Mouse (Mus musculus) T-helper 2 cell (primary cell): Measurements from ENCODE around the gene Lins1.

Experiments used
- in situ Hi-C: fragments of 300-600 bp; cut with MboI, MseI; formaldehyde crosslinking; loops from one replicate; pipeline ENCODE4 v1.15.1; 2025; ENCODE audit warnings: high pct_unique_total_duplicates

Lins1 gene

DNA sequence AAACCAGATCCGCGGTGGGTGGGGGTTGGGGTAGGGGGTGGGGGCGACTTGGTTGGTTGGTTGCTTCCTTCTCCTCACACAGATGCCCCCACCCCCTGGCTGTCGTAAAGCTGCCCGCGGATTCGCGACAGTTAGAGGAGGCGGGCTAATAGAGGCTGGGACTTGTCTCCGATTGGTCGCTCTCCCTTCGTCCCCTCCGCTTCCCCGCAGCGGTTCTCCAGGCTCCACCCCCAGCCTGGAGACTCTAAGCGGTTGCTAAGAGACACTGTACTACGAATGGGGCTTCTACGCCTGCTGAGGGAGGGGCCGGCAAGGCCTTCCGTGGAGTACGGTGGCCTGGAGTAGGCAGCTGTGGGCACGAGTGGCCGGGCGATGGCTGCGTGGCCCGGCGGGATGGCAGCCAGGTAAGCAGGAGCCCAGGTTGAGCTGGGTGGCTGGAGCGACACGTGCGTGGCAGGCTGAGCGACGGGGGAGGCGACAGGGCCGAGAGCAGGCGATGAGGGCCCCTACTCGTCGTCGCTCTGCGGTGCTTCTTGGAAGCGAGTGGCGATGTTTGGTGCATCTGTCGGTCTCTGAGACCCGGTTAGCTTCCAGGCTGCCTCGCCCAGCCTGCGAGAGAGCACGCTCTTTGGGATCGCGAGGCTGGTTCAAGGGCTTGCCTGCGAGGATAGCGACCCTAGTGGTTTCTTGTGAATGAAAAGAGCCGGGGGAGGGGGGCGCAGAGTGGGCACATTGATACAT lies at the start of gene Lins1:
Gene Lins1, plus strand, starts transcription at position 270 of the 741 bp plus-strand sequence.
- in situ Hi-C loops, result loop anchor here (10.0 kb wide), 2 partner anchors 665 to 1575 kb away; partner anchors contain the start of gene Pgpep1l

GRCm38 (mm10) chr7:66645736-66646135 lies 44.0 kb upstream of the Lins1 start:
- in situ Hi-C loops, result no loop called here

GRCm38 (mm10) chr7:66649181-66649580 lies 40.5 kb upstream of the Lins1 start:
- in situ Hi-C loops, result no loop called here

GRCm38 (mm10) chr7:66650883-66651282 lies 38.8 kb upstream of the Lins1 start:
- in situ Hi-C loops, result loop anchor here (10.0 kb wide), 1 partner anchor 546 kb away; the partner anchor contains the start of gene Chsy1

DNA sequence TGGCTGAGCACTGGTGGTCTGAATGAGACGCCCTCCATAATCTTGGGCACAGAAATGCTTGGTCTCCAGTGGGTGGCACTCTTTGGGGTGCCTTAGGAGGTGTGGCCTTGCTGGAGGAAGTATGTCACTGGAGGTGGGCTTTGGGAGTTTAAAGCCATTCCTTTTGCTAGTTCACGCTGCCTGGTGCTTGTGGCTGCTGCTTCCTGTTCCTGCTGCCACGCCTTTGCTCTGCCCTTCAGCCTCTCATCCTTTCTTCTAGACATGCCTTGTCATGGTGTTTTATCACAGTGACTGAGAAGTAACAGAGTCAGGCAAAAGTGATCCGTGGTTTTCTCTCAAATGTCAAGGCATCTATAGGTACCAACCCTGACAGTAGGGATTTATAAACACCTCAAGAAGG lies 37.5 kb upstream of the Lins1 start:
- in situ Hi-C loops, result loop anchor here (10.0 kb wide), 1 partner anchor 547 kb away; the partner anchor contains the start of gene Chsy1

DNA sequence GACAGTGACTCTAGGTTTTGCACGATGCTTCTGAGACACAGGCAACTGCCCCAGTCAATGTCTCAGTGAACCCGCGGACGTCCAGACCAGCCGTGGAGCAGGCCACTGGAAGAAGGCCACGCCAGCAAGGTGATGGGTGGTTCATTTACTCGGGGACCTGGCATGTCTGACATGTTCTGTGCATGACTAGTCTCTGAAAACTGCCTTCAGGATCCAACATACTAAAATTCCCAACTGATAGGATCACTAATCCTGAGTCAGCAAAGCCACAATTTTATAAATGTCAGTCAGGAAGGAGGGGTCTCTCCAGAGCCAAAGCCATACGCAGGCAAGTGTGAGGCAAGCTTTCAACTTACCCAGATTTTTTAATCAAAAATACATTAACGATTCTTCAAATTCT lies 36.1 kb upstream of the Lins1 start:
- in situ Hi-C loops, result loop anchor here (10.0 kb wide), 1 partner anchor 549 kb away; the partner anchor contains the start of gene Chsy1

- in situ Hi-C loops, result loop anchor here (5.0 to 10.0 kb wide), 2 partner anchors 208 to 551 kb away; partner anchors contain the start of gene Chsy1
Measured at GRCm38 (mm10) chr7:66655471-66655870, 34.2 kb upstream of the Lins1 start.

DNA sequence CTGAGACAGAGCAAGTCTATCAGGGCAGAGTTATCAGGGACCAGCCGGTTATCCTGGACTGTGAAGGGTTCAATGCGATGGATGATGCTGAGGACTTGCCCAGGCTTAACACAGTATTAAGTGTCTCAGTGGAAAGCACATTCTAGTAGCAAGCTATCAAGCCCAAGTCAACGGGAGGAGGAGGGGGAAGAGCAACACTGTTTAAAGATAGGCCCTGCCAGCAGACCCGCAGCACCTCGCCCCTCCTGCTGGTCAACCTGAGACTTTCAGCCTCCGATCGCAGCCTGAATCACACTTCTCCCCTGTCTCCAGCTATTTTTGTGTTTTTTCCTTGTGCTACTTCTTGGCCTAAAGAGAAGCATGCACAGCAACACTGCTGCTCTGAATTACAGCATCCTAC lies 29.4 kb upstream of the Lins1 start:
- in situ Hi-C loops, result no loop called here

GRCm38 (mm10) chr7:66660972-66661371 lies 28.7 kb upstream of the Lins1 start:
- in situ Hi-C loops, result no loop called here

- in situ Hi-C loops, result no loop called here
Measured at GRCm38 (mm10) chr7:66661572-66661971, 28.1 kb upstream of the Lins1 start.

GRCm38 (mm10) chr7:66663548-66663947 lies 26.1 kb upstream of the Lins1 start:
- in situ Hi-C loops, result no loop called here

GRCm38 (mm10) chr7:66667064-66667463 lies 22.6 kb upstream of the Lins1 start:
- in situ Hi-C loops, result no loop called here

DNA sequence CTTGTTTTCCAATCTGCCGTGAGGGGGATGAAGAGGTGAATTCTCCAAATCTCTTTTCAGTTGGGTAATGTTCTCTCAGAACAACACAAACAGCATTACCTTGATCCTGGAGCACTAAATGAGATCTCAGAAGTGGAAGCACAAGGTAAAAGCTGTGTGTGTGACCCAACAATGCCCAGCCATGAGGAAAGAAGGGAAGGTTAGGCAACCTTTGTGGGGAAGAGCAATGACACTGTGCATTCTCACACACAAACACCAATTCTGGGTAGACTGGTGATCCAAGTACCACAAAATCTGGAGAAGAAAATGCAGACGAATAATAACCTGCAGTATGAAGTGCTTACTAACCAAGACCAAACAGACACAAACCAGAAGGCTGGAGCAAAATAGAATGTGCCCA lies 13.9 kb upstream of the Lins1 start:
- in situ Hi-C loops, result no loop called here

- in situ Hi-C loops, result loop anchor here (10.0 kb wide), 2 partner anchors 673 to 1583 kb away; partner anchors contain the start of gene Pgpep1l
Measured at GRCm38 (mm10) chr7:66682119-66682863, 7.4 kb upstream of the Lins1 start.

DNA sequence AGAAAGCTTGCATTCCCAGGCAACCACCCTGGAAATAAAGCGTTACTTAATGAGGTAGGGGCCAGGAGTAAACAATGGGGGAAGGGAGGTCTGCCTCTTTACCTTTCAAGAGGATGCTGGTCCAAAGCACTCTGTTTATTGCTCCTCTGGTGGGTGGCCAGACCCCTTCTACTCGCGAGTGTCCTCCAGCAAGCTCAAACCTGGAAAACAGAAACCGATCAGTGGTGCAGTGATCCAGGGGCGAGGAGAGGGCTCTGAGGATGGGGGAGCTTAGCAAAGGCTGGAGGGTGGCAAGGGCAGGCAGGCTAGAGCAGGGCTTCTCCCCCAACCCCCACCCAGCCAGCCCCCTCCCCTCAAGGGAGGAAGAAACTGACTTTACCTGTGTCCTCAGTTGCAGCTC lies 968 bp upstream of the Lins1 start:
- in situ Hi-C loops, result loop anchor here (10.0 kb wide), 2 partner anchors 666 to 1576 kb away; partner anchors contain the start of gene Pgpep1l

DNA sequence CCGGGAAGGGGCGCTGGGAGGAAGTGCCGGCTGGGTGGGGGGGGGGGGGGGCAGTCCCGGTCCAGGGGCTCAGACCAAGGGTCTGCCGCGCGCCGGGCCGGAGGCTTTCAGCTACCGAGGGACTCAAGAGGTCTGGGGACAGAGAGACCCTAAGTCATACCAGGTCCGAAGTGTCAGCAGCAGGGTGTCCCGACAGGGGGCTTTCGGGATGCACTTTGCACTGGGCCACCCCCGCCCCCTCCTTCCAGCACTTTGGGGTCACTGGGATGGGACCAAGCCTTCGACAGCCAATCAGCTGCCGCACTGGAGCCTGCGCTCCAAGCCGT lies 432 bp upstream of the Lins1 start, which contains the start of gene Asb7:
Gene Asb7, minus strand, starts transcription at position 303 of the 326 bp plus-strand sequence.
- in situ Hi-C loops, result loop anchor here (10.0 kb wide), 2 partner anchors 666 to 1576 kb away; partner anchors contain the start of gene Pgpep1l

DNA sequence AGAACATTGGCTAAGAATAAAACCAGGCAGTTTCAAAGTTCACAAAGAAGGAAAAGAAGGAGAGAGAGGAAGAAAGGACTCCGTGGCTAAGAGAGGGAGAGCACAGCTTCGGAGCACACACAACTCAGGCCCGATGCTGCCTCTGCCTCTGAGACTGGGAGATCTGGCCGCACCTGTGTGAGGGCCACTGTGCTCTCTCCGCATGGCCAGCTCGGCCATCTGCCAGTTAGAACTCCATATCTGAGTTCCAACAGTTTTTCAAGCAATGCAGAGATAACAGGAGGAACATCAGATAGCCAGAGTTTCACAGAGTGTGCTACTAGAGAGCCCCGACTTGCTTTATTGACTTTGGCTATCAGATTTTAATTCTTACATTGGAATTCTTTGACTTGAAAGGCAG lies 4.8 kb downstream of the Lins1 start:
- in situ Hi-C loops, result no loop called here

DNA sequence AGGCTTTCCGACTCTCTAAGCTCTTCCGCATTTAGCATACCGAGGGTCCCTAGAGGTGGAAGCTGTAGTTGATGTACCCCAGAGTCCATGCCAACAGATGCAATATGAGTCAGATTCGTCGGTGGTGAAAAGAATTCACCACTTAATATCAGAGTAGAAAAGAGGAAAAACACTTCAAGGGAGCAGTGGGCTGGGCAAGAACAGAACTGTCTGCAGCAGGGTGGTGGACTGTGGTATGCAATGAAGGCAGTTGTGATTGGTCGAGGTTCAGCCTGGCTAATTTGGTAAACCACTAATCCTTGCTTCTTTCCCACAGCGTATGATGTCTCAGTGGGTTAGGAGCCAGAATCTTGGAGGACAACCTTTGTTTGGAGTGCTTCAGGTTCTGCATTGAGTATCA lies 13.0 kb downstream of the Lins1 start:
- in situ Hi-C loops, result no loop called here

GRCm38 (mm10) chr7:66704631-66705030 lies 14.9 kb downstream of the Lins1 start:
- in situ Hi-C loops, result no loop called here

- in situ Hi-C loops, result no loop called here
Measured at GRCm38 (mm10) chr7:66711166-66711565, 21.5 kb downstream of the Lins1 start.

DNA sequence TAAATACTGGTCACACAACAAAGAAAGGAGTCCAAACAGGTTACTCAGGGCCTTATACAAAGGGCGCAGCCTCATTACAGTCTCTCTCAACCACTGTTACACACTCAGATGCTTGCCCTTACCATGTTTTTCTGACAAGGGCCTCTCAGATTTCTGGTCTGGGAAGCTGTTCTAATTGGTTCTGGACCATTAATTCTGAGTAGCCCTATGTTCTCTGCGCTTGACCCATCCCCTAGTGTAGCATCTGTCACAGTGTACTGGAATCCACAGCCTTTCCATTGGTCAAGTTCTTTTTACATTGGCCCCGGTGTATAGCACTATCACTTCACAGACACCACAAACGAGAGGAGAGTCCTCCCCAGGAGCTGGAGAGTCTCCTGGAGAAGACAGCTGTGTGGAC lies 34.8 kb downstream of the Lins1 start:
- in situ Hi-C loops, result loop anchor here (10.0 kb wide), 1 partner anchor 1140 kb away; no protein-coding TSS in a partner anchor

DNA sequence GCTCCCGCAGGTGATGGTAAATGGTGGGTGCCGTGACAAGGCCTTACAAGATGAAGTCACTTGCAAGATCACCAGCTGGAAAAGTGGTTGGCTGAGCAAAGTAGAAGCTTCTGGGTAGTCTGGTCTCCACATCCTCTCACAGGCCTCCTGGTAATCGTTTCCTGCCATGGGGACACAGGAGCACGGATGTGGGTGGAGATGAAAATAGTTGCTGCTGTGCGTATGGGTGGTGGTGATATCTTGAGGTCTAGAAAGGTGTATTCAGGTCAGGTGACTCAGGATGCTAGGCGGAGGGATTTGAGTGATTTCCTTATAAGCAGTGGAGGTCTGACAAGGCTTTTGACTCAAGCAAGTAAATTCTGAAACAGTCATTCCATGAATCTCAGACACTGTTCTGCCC lies 35.3 kb downstream of the Lins1 start:
- in situ Hi-C loops, result loop anchor here (10.0 kb wide), 1 partner anchor 1140 kb away; no protein-coding TSS in a partner anchor
